Mouse (Mus musculus) bone marrow macrophage, adult 2 months (primary cell): Measurements from ENCODE around the gene Rhof.

Experiments
- CTCF ChIP-seq: IDR thresholded peaks from 2 replicates; pipeline ENCODE4 v1.5.1; 2012; ENCODE audit warnings: low read depth, mild to moderate bottlenecking, low read length, moderate library complexity
- POLR2A ChIP-seq: IDR thresholded peaks from 2 replicates; pipeline ENCODE4 v1.6.1; 2012; ENCODE audit warnings: mild to moderate bottlenecking, low read depth, low read length, borderline replicate concordance

- no peak for TF ChIP-seq CTCF
- no peak for TF ChIP-seq POLR2A
Measured at GRCm38 (mm10) chr5:123080510-123080909, 52.0 kb downstream of the Rhof start.
